In genomic region chr4:119180133-119180707, GRCm38 (mm10) we compare ENCODE assay signal across 26 mouse cellular contexts. TPM values are rescaled to one million over a fixed set of nuclear protein-coding genes. Genes with fewer than 3 reads are reported as not detected.
DNase-seq lines count a peak whose midpoint lies in the region; ATAC-seq and TF ChIP-seq lines count a peak whose summit lies in the region.
"Had no signal": no experiment of that assay in that cellular context is flagged by ENCODE, and none has a peak within 500 bp of the region (broad histone marks: within the 10 kb centered on the region; RNA-seq: fewer than 3 reads in every experiment).

No protein-coding gene starts in this region.

- no peak overlapping the region for H3K9ac ChIP-seq in liver, embryonic 13.5 days
- H3K9ac ChIP-seq in liver, embryonic 11.5 days (ENCODE audit: low read depth, low read length): no peak overlapping the region
- no peak overlapping the region for H3K9ac ChIP-seq in liver, embryonic 14.5 days (replicated peaks)
- H3K9ac ChIP-seq: embryonic facial prominence, embryonic 15.5 days; heart, embryonic 15.5 days; neural tube, embryonic 12.5 days had no signal

- no peaks in the 10 kb centered on the region for H3K27me3 ChIP-seq in liver, embryonic 13.5 days
- no peaks in the 10 kb centered on the region for H3K27me3 ChIP-seq in liver, embryonic 11.5 days (replicated peaks; ENCODE audit: control insufficient read depth, insufficient read depth, low read length)
- H3K27me3 ChIP-seq in G1E (ENCODE audit: insufficient read depth, low read length): no peaks in the 10 kb centered on the region; the same call in 1 of the 2 replicates
- H3K27me3 ChIP-seq in liver, embryonic 14.5 days (ENCODE audit: control insufficient read depth, insufficient read depth, low read length): no peaks in the 10 kb centered on the region
- H3K27me3 ChIP-seq: embryonic facial prominence, embryonic 15.5 days; heart, embryonic 15.5 days; neural tube, embryonic 12.5 days had no signal

- 0 out of 2 replicates have a peak, but pooled peaks have one; percentile 13 for TF ChIP-seq CTCF in gastrocnemius, adult 2 months (IDR thresholded peaks at IDR 0.05)
- TF ChIP-seq CTCF in G1E (IDR thresholded peaks at IDR 0.05; ENCODE audit: low read depth, low read length): no peak; the same call in 1 of the 2 replicates
- TF ChIP-seq CTCF in liver, embryonic 14.5 days (IDR thresholded peaks at IDR 0.05; ENCODE audit: low read depth): peak; percentile 49

- H3K4me1 ChIP-seq in liver, embryonic 13.5 days (replicated peaks): peaks cover 74% of the 10 kb centered on the region
- H3K4me1 ChIP-seq in liver, embryonic 11.5 days (replicated peaks; ENCODE audit: control insufficient read depth, insufficient read depth, low read length): peaks cover 3% of the 10 kb centered on the region; the same call in 1 of the 2 replicates
- peaks cover 74% of the 10 kb centered on the region for H3K4me1 ChIP-seq in G1E (ENCODE audit: insufficient read depth, low read depth, low read length)
- H3K4me1 ChIP-seq in liver, embryonic 14.5 days (replicated peaks; ENCODE audit: control insufficient read depth in 2 of 2, insufficient read depth in 2 of 2, low read length in 1 of 2): peaks cover 4 to 5% of the 10 kb centered on the region in 2 experiments; a peak in 1 of 4 replicates
- H3K4me1 ChIP-seq: embryonic facial prominence, embryonic 15.5 days; forebrain, embryonic 10.5 days; neural tube, embryonic 12.5 days had no signal

- 0 out of 2 replicates have a peak overlapping the region, but pooled peaks have one; percentile 2 for H3K4me2 ChIP-seq in liver, embryonic 13.5 days
- H3K4me2 ChIP-seq in liver, embryonic 11.5 days: no peak overlapping the region
- no peak overlapping the region; the same call in 1 of the 2 replicates for H3K4me2 ChIP-seq in liver, embryonic 14.5 days (ENCODE audit: low read depth)
- H3K4me2 ChIP-seq: embryonic facial prominence, embryonic 15.5 days; heart, embryonic 15.5 days; neural tube, embryonic 12.5 days had no signal

- no peak for DNase-seq in gastrocnemius, adult 2 months
- no peak for DNase-seq in gastrocnemius, postnatal 10 days
- no peak for DNase-seq in liver, embryonic 13.5 days
- DNase-seq in liver, embryonic 11.5 days (ENCODE audit: low spot score): no peak
- DNase-seq in G1E (ENCODE audit: low spot score): peak; percentile 24
- no peak for DNase-seq in liver, embryonic 14.5 days (ENCODE audit: low read depth in 3 of 3, low spot score in 3 of 3)
- DNase-seq in cerebellum, postnatal 4 days (ENCODE audit: low spot score in 2 of 2): no peak
- DNase-seq in spleen, postnatal 36 days (ENCODE audit: low spot score in 2 of 2): no peak
- DNase-seq: adrenal gland, postnatal 25 days; cerebellum, adult 11-12 months; cerebellum, postnatal 14 days; gastrocnemius, postnatal 14 days; heart, adult 18-20 months; kidney, adult 8-10 months; kidney, postnatal 25 days; lung, postnatal 36 days; right cerebral cortex, adult 18-20 months; thymus, postnatal 4 days had no signal

- intact Hi-C loops in gastrocnemius, adult 2 months (cut with DNase I): no loop called here

- H3K9me3 ChIP-seq in liver, embryonic 13.5 days (replicated peaks): no peaks in the 10 kb centered on the region
- H3K9me3 ChIP-seq in liver, embryonic 11.5 days (ENCODE audit: control insufficient read depth, low read length): no peaks in the 10 kb centered on the region
- no peaks in the 10 kb centered on the region for H3K9me3 ChIP-seq in G1E (replicated peaks)
- H3K9me3 ChIP-seq in liver, embryonic 14.5 days (ENCODE audit: control insufficient read depth, low read length): no peaks in the 10 kb centered on the region
- H3K9me3 ChIP-seq: embryonic facial prominence, embryonic 15.5 days; forebrain, embryonic 10.5 days; heart, embryonic 15.5 days; neural tube, embryonic 12.5 days had no signal

- H3K36me3 ChIP-seq in liver, embryonic 13.5 days: peaks cover 97% of the 10 kb centered on the region
- peaks cover 32% of the 10 kb centered on the region for H3K36me3 ChIP-seq in liver, embryonic 11.5 days (ENCODE audit: control insufficient read depth, insufficient read depth, low read length)
- peaks cover 98% of the 10 kb centered on the region for H3K36me3 ChIP-seq in G1E (replicated peaks)
- peaks cover 90% of the 10 kb centered on the region for H3K36me3 ChIP-seq in liver, embryonic 14.5 days (replicated peaks; ENCODE audit: control insufficient read depth, insufficient read depth, low read depth)
- H3K36me3 ChIP-seq: embryonic facial prominence, embryonic 15.5 days; forebrain, embryonic 10.5 days; heart, embryonic 15.5 days; neural tube, embryonic 12.5 days had no signal

- no peak for TF ChIP-seq EP300 in liver, embryonic 14.5 days (IDR thresholded peaks at IDR 0.05; ENCODE audit: low read depth)

- ATAC-seq in liver, embryonic 13.5 days (ENCODE audit: low read depth): no peak
- no peak for ATAC-seq in liver, embryonic 11.5 days (replicated peaks; ENCODE audit: low FRiP score)
- peak; percentile 30 for ATAC-seq in G1E (ENCODE audit: extremely low read depth, insufficient number of reproducible peaks, low FRiP score, poor library complexity, severe bottlenecking)
- ATAC-seq in liver, embryonic 14.5 days (ENCODE audit: insufficient read depth): no peak

- WGBS in liver, embryonic 13.5 days (ENCODE audit: insufficient replicate concordance): 39% methylated on average over 4 of the region's 4 CpGs
- 38% methylated on average over 4 of the region's 4 CpGs for WGBS in liver, embryonic 11.5 days
- WGBS in liver, embryonic 14.5 days (ENCODE audit: insufficient replicate concordance): 33% methylated on average over 4 of the region's 4 CpGs

- H3K4me3 ChIP-seq in gastrocnemius, adult 2 months: no peak overlapping the region
- 0 out of 2 replicates have a peak overlapping the region, but pooled peaks have one; percentile 10 for H3K4me3 ChIP-seq in liver, embryonic 13.5 days (replicated peaks)
- H3K4me3 ChIP-seq in liver, embryonic 11.5 days (ENCODE audit: low read depth, low read length): no peak overlapping the region
- no peak overlapping the region for H3K4me3 ChIP-seq in G1E (ENCODE audit: low read depth, low read length)
- no peak overlapping the region for H3K4me3 ChIP-seq in liver, embryonic 14.5 days (ENCODE audit: insufficient read depth in 1 of 2, low read depth in 2 of 2, low read length in 2 of 2)
- H3K4me3 ChIP-seq: embryonic facial prominence, embryonic 15.5 days; forebrain, embryonic 10.5 days; heart, embryonic 15.5 days; neural tube, embryonic 12.5 days had no signal

- H3K27ac ChIP-seq in gastrocnemius, adult 2 months: no peak overlapping the region
- H3K27ac ChIP-seq in liver, embryonic 13.5 days: peak overlapping the region; percentile 40; the same call in 1 of the 2 replicates
- H3K27ac ChIP-seq in liver, embryonic 11.5 days (ENCODE audit: low read depth, low read length): no peak overlapping the region
- H3K27ac ChIP-seq in liver, embryonic 14.5 days: 0 out of 2 replicates have a peak overlapping the region, but pooled peaks have one; percentile 8
- H3K27ac ChIP-seq: embryonic facial prominence, embryonic 15.5 days; forebrain, embryonic 10.5 days; heart, embryonic 15.5 days; neural tube, embryonic 12.5 days had no signal

RNA-seq across cellular contexts. Expression of gene Zfp691, which starts 6.2 kb away (rescaled TPM):
- 10 to 100 TPM; 16.8 to 26.4 TPM for total RNA-seq in gastrocnemius, adult 2 months (2021)
- total RNA-seq in gastrocnemius, postnatal 10 days (2021): 1 to 10 TPM; 8.7 to 8.9 TPM
- 2.8 and 2.9 TPM in 2 replicates for polyA plus RNA-seq in liver, embryonic 13.5 days (2015; fragmentation: Nextera tagmentation; extraction: Ambion mirVana)
- polyA plus RNA-seq in liver, embryonic 11.5 days (2014; fragmentation: Nextera tagmentation; extraction: Ambion mirVana): 5.4 and 8.1 TPM in 2 replicates
- 29.7 and 50.3 TPM in 2 replicates for total RNA-seq in G1E (2014; fragmentation: Nextera tagmentation)
- total RNA-seq in G1E (2017): 6.7 and 7.7 TPM in 2 replicates
- 14.4 and 17.2 TPM in 2 replicates for polyA plus RNA-seq in G1E (2012)
- 2.6 and 3.3 TPM in 2 replicates for polyA plus RNA-seq in liver, embryonic 14.5 days (2012; rRNA removed)
- 1.5 and 2.3 TPM in 2 replicates for polyA plus RNA-seq in liver, embryonic 14.5 days (2014; fragmentation: Nextera tagmentation; extraction: Ambion mirVana)

RNA-seq across cellular contexts. Expression of gene Ermap, which starts 9.6 kb away (rescaled TPM):
- not detected for total RNA-seq in gastrocnemius, adult 2 months (2021)
- 1 to 10 TPM in 1 of 2 experiments, under 1 TPM in 1; 0.49 to 1.9 TPM for total RNA-seq in gastrocnemius, postnatal 10 days (2021)
- 329 and 341 TPM in 2 replicates for polyA plus RNA-seq in liver, embryonic 13.5 days (2015; fragmentation: Nextera tagmentation; extraction: Ambion mirVana)
- 263 and 274 TPM in 2 replicates for polyA plus RNA-seq in liver, embryonic 11.5 days (2014; fragmentation: Nextera tagmentation; extraction: Ambion mirVana)
- total RNA-seq in G1E (2014; fragmentation: Nextera tagmentation) (249 and 348 TPM in 2 replicates), G1E (2017) (81.1 and 96.0 TPM in 2 replicates)
- 47.4 and 62.9 TPM in 2 replicates for polyA plus RNA-seq in G1E (2012)
- polyA plus RNA-seq in liver, embryonic 14.5 days (2012; rRNA removed): 158 and 191 TPM in 2 replicates
- 300 and 349 TPM in 2 replicates for polyA plus RNA-seq in liver, embryonic 14.5 days (2014; fragmentation: Nextera tagmentation; extraction: Ambion mirVana)
- total RNA-seq: heart, adult 18-20 months had no signal

RNA-seq across cellular contexts. Expression of gene Svbp, which starts 14.9 kb away (rescaled TPM):
- 10 to 100 TPM in 1 of 2 experiments, 1 to 10 TPM in 1; 9.7 to 11.9 TPM for total RNA-seq in gastrocnemius, adult 2 months (2021)
- 10 to 100 TPM; 38.2 to 44.7 TPM for total RNA-seq in gastrocnemius, postnatal 10 days (2021)
- 121 and 130 TPM in 2 replicates for polyA plus RNA-seq in liver, embryonic 13.5 days (2015; fragmentation: Nextera tagmentation; extraction: Ambion mirVana)
- 169 and 174 TPM in 2 replicates for polyA plus RNA-seq in liver, embryonic 11.5 days (2014; fragmentation: Nextera tagmentation; extraction: Ambion mirVana)
- total RNA-seq in G1E (2014; fragmentation: Nextera tagmentation) (47.3 and 63.2 TPM in 2 replicates), G1E (2017) (119 and 190 TPM in 2 replicates)
- polyA plus RNA-seq in G1E (2012): 515 and 560 TPM in 2 replicates
- 38.5 and 51.2 TPM in 2 replicates for polyA plus RNA-seq in liver, embryonic 14.5 days (2012; rRNA removed)
- polyA plus RNA-seq in liver, embryonic 14.5 days (2014; fragmentation: Nextera tagmentation; extraction: Ambion mirVana): 116 and 123 TPM in 2 replicates

RNA-seq across cellular contexts. Expression of gene Tmem269, which starts 37.8 kb away (rescaled TPM):
- not detected for total RNA-seq in gastrocnemius, adult 2 months (2021)
- total RNA-seq in gastrocnemius, postnatal 10 days (2021): not detected
- polyA plus RNA-seq in liver, embryonic 13.5 days (2015; fragmentation: Nextera tagmentation; extraction: Ambion mirVana): not detected in 2 replicates
- not detected in 2 replicates for polyA plus RNA-seq in liver, embryonic 11.5 days (2014; fragmentation: Nextera tagmentation; extraction: Ambion mirVana)
- total RNA-seq in G1E (2014; fragmentation: Nextera tagmentation) (not detected in 2 replicates), G1E (2017) (not detected in 2 replicates)
- polyA plus RNA-seq in G1E (2012): not detected in 2 replicates
- 0.05 TPM in 1 of 2 replicates, not detected in the other for polyA plus RNA-seq in liver, embryonic 14.5 days (2012; rRNA removed)
- not detected in 2 replicates for polyA plus RNA-seq in liver, embryonic 14.5 days (2014; fragmentation: Nextera tagmentation; extraction: Ambion mirVana)
- total RNA-seq: adrenal gland, postnatal 25 days; gastrocnemius, postnatal 14 days; heart, adult 18-20 months; layer of hippocampus, postnatal 10 days; monocyte, adult 5-6 weeks had no signal
- polyA plus RNA-seq: forebrain, embryonic 10.5 days; limb, embryonic 11.5 days; liver, embryonic 16.5 days had no signal

RNA-seq across cellular contexts. Expression of gene AU022252, which starts 52.3 kb away (rescaled TPM):
- 10 to 100 TPM; 27.8 to 29.7 TPM for total RNA-seq in gastrocnemius, adult 2 months (2021)
- total RNA-seq in gastrocnemius, postnatal 10 days (2021): 10 to 100 TPM; 19.3 to 21.2 TPM
- 16.1 and 16.5 TPM in 2 replicates for polyA plus RNA-seq in liver, embryonic 13.5 days (2015; fragmentation: Nextera tagmentation; extraction: Ambion mirVana)
- polyA plus RNA-seq in liver, embryonic 11.5 days (2014; fragmentation: Nextera tagmentation; extraction: Ambion mirVana): 30.7 and 33.3 TPM in 2 replicates
- total RNA-seq in G1E (2014; fragmentation: Nextera tagmentation) (16.2 and 25.9 TPM in 2 replicates), G1E (2017) (13.8 and 14.0 TPM in 2 replicates)
- polyA plus RNA-seq in G1E (2012): 10.1 and 15.2 TPM in 2 replicates
- polyA plus RNA-seq in liver, embryonic 14.5 days (2012; rRNA removed): 2.2 and 3.1 TPM in 2 replicates
- 12.7 and 12.8 TPM in 2 replicates for polyA plus RNA-seq in liver, embryonic 14.5 days (2014; fragmentation: Nextera tagmentation; extraction: Ambion mirVana)

Comparison
In these comparisons a context has a peak if more than half of its experiments do, and no peak if none do; other contexts are left out.
1. H3K27ac ChIP-seq: peak in liver, embryonic 13.5 days (single experiment) and liver, embryonic 14.5 days (single experiment); none in gastrocnemius, adult 2 months (single experiment) and liver, embryonic 11.5 days (single experiment).